Mouse (Mus musculus): Measurements from ENCODE around the gene F3.

GRCm38 (mm10) chr3:121718679-121719078, 4.7 kb upstream of the F3 start:
- TF ChIP-seq CTCF (IDR thresholded peaks at IDR 0.05; ENCODE audit: borderline replicate concordance, extremely low read depth, insufficient read depth, insufficient read length): no peak
- TF ChIP-seq POLR2A (IDR thresholded peaks at IDR 0.05; ENCODE audit: borderline replicate concordance, extremely low read depth, insufficient read depth, insufficient read length, poor library complexity, severe bottlenecking): no peak

All from brain, embryonic 14.5 days (tissue).